Mouse (Mus musculus) heart, postnatal 36 days (tissue): Measurements from ENCODE around the gene Ppp2r5c. TPM values are rescaled to one million over a fixed set of nuclear protein-coding genes. Genes with fewer than 3 reads are reported as not detected.

ENCODE experiments used
- DNase-seq, 2 experiments: peaks; one replicate each; pipeline ENCODE4 v3.0.0; 2021 to 2022
- intact Hi-C: fragments of 180-260 bp; cut with DNase I; formaldehyde crosslinking; loops from one replicate; pipeline ENCODE4 v1.15.1; 2025
- total RNA-seq, 2 experiments: library from RNA; stranded (reverse); gene quantifications; 2 replicates each; pipeline ENCODE4 v1.2.3; 2021

Gene Ppp2r5c
- total RNA-seq, 2 experiments from 2014 or later, result 94.4 to 96.6 TPM

GRCm38 (mm10) chr12:110484824-110485584 lies 38.1 kb downstream of the Ppp2r5c start:
- DNase-seq, result no peak
- intact Hi-C loops, result loop anchor here (1.0 kb wide), 1 partner anchor 106 kb away; no protein-coding TSS in a partner anchor

- peak; percentile 75 to 88 for DNase-seq
- intact Hi-C loops, result loop anchor here (1.0 to 2.0 kb wide), 2 partner anchors 17 to 106 kb away; no protein-coding TSS in a partner anchor
Measured at GRCm38 (mm10) chr12:110485585-110486331, 38.8 kb downstream of the Ppp2r5c start.

DNA sequence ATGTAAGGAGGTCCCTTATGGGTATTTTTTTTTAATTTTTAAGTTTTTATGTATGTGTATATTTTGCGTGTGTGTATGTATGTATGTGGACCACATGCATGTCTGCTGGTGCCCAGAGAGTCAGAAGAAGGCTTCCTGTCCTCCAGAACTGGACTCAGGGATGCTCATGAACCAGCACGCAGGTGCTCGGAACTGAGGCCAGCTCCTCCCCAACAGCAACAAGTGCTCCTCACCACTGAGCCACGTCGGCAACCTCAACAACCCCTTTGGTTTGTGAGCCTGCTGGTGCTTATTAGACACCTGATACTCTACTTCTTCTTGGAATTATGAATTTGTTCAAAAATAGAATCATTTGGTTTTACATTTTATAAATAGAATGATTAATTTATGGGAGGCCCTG lies 39.9 kb downstream of the Ppp2r5c start:
- DNase-seq, result no peak
- intact Hi-C loops, result loop anchor here (2.0 kb wide), 1 partner anchor 16 kb away; no protein-coding TSS in a partner anchor

GRCm38 (mm10) chr12:110488031-110488430 lies 41.1 kb downstream of the Ppp2r5c start:
- no peak for DNase-seq
- intact Hi-C loops, result no loop called here

DNA sequence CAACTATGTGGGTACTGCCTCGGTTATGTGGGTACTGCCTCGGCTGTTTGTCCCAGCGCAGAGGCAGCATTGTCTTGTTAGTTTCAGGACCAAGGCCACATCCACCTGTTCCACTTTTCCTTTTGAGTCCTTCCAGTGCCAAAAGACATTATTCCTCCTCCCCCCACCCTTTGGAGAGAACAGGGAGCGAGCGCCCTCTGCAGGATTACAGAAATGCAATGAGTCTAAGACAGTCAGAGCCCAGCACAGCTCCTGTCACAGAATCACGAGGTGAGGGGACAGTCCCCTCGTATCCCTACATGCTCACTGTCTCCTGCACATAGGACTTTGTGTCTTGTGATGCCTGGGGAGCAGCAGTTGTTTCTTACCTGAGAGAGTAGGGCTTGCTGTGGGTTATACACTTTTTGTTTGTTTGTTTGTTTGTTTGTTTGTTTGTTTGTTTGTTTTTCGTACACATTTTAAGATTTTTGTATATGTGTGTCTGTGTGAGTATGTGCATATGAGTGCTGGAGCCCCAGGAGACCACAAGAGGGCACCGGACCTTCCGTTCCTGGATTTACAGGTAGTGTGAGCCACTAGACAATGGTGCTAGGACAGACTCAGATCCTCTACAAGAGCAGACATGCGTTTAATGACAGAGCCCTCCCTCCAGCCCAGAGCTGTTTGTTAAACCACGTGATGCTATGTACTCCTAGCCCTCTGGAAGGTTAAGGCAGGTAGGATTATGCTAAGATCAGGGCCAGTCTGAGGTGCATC lies 43.2 kb downstream of the Ppp2r5c start:
- intact Hi-C loops, result no loop called here
- no peak for DNase-seq

DNA sequence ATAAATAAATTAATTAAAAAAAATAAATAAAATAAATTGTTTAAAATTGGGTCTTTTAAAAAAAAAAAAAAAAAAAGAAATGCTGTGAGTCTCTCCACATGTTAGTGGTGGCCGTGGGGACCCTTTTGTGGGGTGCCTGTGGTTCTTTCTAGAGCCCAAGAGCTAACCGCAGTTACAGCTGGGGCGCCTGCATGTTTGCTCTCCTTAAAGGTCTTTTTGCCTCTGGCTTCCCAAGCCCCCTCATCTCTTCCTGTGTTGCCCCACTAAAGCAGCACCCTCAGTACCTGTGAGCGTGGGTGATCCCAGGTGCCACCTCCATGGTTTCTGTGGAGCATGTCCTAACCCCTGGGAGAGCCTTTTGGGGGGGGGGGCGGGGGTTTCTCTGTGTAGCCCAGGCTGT lies 45.5 kb downstream of the Ppp2r5c start:
- DNase-seq, result no peak
- intact Hi-C loops, result no loop called here

DNA sequence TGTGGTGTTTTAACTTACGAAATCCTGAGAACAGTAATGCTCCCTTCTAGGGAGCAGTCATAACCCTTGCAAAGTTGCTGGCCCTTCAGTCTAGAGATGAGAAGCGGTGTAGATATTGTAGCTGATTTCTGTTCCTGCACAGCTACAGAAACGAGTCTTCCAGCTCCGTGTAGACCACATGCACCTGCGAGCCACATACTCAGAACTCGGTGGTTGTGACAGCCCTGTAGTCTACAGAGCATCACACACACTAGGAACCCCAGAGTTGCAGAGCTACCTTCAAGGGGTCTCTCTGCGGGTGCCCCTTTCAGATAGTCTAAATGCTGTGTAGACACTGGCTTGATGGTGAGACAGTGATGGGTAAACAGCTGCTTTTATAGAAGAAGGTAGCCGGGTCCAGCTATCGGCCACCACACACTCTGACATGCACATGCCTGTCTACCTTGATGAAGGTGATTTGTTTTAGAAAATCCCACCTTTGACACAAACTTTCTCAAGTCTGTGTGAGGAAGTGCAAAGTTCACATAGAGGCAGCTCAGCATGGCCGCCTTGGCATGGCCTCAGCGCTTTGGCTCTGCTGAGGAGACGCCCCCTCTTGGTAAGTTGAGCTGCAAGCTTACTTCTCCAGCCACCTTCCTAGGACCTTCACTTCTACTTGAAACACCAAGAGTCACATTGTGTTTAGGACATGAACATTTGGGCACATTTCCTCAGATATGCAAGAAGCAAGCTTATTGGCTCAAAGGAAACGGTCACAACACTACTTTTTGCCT lies 46.9 kb downstream of the Ppp2r5c start:
- DNase-seq, result no peak
- intact Hi-C loops, result no loop called here

DNA sequence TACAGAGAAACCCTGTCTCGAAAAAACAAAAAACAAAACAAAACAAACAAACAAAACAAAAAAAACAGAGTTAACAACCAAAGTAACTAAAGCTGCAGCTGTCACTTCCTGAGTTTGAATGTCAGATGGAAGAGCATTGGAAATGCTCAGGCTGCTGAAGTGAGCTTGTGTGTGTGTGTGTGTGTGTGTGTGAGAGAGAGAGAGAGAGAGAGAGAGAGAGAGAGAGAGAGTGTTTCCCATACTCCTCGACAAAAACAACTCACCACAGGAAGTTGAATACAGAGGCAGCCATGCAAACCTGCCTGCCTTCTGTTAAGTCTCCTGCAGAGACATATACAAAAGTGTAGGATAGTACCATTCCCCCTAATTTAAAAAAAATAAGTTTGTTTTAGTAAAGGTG lies 47.9 kb downstream of the Ppp2r5c start:
- no peak for DNase-seq
- intact Hi-C loops, result loop anchor here (1.0 to 5.0 kb wide), 2 partner anchors 21 to 38 kb away; no protein-coding TSS in a partner anchor

DNA sequence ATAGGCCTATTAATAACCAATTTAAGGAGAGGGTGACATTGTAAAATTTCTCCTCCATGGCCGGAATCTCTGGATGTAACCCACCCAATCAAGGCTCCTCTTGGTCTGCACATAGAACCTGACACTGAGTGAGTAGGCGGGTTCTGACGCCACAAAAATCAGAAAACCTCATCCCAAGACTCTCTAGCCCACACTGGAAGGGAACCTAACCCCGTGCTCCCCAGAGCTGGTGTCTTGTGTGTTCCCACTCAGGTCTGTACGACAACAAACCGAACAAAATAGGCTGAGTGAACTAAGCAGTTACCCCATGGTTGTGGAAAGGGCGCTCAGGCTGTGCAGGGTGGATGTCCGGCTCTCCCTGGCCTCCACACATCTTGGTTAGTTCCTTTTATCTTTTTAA lies 48.3 kb downstream of the Ppp2r5c start:
- DNase-seq, result no peak
- intact Hi-C loops, result loop anchor here (1.0 to 5.0 kb wide), 2 partner anchors 21 to 38 kb away; no protein-coding TSS in a partner anchor

DNA sequence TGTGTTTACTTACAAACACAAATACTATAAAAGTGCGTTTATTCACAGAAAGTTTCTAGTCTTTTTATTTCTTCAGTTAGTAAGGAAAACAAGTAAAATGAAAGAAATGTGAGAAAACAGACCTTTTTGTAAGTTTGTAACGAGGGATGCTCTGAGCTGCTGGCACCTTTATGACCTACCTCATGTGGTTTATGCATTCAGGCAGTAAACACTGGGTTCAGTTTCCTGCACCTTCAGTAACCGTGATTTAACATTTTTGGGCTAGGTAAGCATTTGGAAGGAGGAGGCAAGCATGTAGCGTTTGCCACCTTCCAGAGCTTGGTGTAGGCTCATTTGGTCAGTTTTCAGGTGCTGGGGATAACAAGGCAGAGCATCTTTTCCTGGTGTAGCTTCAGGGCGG lies 49.1 kb downstream of the Ppp2r5c start:
- no peak for DNase-seq
- intact Hi-C loops, result loop anchor here (5.0 kb wide), 1 partner anchor 39 kb away; no protein-coding TSS in a partner anchor

DNA sequence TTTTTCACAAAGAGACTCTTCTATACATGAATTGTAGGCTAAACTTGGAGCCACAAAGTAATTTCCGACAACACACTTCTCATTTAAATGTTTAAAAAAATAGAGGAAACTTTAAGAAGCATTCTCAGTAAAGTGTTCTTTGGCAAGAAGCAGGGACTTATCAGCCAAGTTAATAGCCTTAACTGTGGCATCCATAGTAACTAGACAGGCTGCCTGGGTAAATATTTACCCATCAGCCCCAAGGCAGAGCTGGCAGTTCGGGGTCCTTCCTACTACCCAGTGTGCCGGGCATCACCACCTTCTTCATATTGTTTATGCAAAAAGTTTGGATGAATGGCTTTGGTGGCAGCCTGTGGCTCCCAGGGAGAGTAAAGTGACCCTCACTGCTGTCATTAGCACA lies 50.1 kb downstream of the Ppp2r5c start:
- DNase-seq, result no peak
- intact Hi-C loops, result loop anchor here (5.0 kb wide), 1 partner anchor 40 kb away; no protein-coding TSS in a partner anchor

GRCm38 (mm10) chr12:110497485-110497884 lies 50.6 kb downstream of the Ppp2r5c start:
- DNase-seq, result no peak
- intact Hi-C loops, result loop anchor here (5.0 kb wide), 1 partner anchor 40 kb away; no protein-coding TSS in a partner anchor

GRCm38 (mm10) chr12:110498283-110499224 lies 51.6 kb downstream of the Ppp2r5c start:
- intact Hi-C loops, result loop anchor here (5.0 kb wide), 1 partner anchor 41 kb away; no protein-coding TSS in a partner anchor
- no peak for DNase-seq

GRCm38 (mm10) chr12:110499225-110499992 lies 52.5 kb downstream of the Ppp2r5c start:
- peak in 1 of 2 experiments; percentile 53 for DNase-seq
- intact Hi-C loops, result loop anchor here (5.0 kb wide), 1 partner anchor 42 kb away; no protein-coding TSS in a partner anchor

DNA sequence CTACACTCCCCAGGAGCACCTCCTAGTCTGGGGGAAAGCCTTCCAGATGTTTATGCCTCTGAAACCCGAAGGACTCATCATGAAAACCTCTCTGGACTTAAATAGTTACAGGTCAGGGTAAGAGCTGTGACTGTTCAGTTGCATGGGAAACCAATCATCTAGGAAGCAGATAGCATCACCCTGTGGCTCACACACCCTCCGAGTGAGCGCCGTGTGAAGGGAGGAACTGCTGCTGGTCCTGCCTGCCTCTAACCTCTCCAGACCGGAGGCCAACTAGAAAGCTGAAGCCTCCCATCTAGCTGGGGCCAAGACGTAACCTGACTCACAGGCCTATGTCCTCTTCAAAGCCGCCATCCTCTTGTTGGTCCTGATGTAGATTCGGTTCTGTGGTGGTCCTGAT lies 53.2 kb downstream of the Ppp2r5c start:
- no peak for DNase-seq
- intact Hi-C loops, result no loop called here

- DNase-seq, result no peak
- intact Hi-C loops, result loop anchor here (2.0 kb wide), 1 partner anchor 17 kb away; no protein-coding TSS in a partner anchor
Measured at GRCm38 (mm10) chr12:110503406-110504144, 56.7 kb downstream of the Ppp2r5c start.

- no peak for DNase-seq
Measured at GRCm38 (mm10) chr12:110504145-110504490, 57.2 kb downstream of the Ppp2r5c start.

More at GRCm38 (mm10) chr12:110504145-110504490, 57.2 kb downstream of the Ppp2r5c start:
- intact Hi-C loops, result no loop called here
